Mouse (Mus musculus) liver, adult (tissue): ENCODE measurements around the gene Paqr5.

Experiments
- GATA4 ChIP-seq: IDR thresholded peaks from 2 replicates; pipeline ENCODE4 v1.6.1; 2014; ENCODE audit warnings: mild to moderate bottlenecking, low read length; ENCODE audit not compliant: insufficient replicate concordance

Paqr5 gene

GRCm38 (mm10) chr9:61909633-61910032 lies 117.0 kb downstream of the Paqr5 start:
- TF ChIP-seq GATA4, result no peak

GRCm38 (mm10) chr9:61908832-61909407 lies 117.7 kb downstream of the Paqr5 start:
- no peak for TF ChIP-seq GATA4

- no peak for TF ChIP-seq GATA4
Observed at GRCm38 (mm10) chr9:61908341-61908740, 118.3 kb downstream of the Paqr5 start.

- TF ChIP-seq GATA4, result no peak
Observed at GRCm38 (mm10) chr9:61907621-61908295, 118.9 kb downstream of the Paqr5 start.

GRCm38 (mm10) chr9:61906912-61907311 lies 119.7 kb downstream of the Paqr5 start:
- no peak for TF ChIP-seq GATA4

GRCm38 (mm10) chr9:61905576-61905975 lies 121.1 kb downstream of the Paqr5 start:
- TF ChIP-seq GATA4, result no peak

- TF ChIP-seq GATA4, result no peak
Observed at GRCm38 (mm10) chr9:61904201-61904600, 122.5 kb downstream of the Paqr5 start.
